40 mouse cellular contexts compared by ENCODE assay signal in genomic region chr6:28491198-28491597, GRCm38 (mm10). TPM values are rescaled to one million over a fixed set of nuclear protein-coding genes. Genes with fewer than 3 reads are reported as not detected.
DNase-seq lines count a peak whose midpoint lies in the region; ATAC-seq and TF ChIP-seq lines count a peak whose summit lies in the region.
"Had no signal": no experiment of that assay in that cellular context is flagged by ENCODE, and none has a peak within 500 bp of the region (broad histone marks: within the 10 kb centered on the region; RNA-seq: fewer than 3 reads in every experiment).

No protein-coding gene starts in this region.

- H3K27ac ChIP-seq in hindbrain, embryonic 16.5 days (ENCODE audit: low read depth, low read length) = no peak overlapping the region
- H3K27ac ChIP-seq in hindbrain, postnatal 0 days = no peak overlapping the region
- H3K27ac ChIP-seq in midbrain, embryonic 14.5 days (replicated peaks; ENCODE audit: low read depth, low read length) = no peak overlapping the region
- no peak overlapping the region for H3K27ac ChIP-seq in midbrain, embryonic 10.5 days (replicated peaks)
- H3K27ac ChIP-seq in embryonic facial prominence, embryonic 14.5 days (replicated peaks; ENCODE audit: low read depth, low read length) = no peak overlapping the region
- H3K27ac ChIP-seq: hindbrain, embryonic 10.5 days; hindbrain, embryonic 15.5 days; intestine, embryonic 15.5 days; left cerebral cortex, adult 2 months; liver, embryonic 15.5 days; neural tube, embryonic 12.5 days had no signal

- no peak for TF ChIP-seq CTCF in hindbrain, postnatal 0 days (IDR thresholded peaks at IDR 0.05; ENCODE audit: low read depth)

- no peaks in the 10 kb centered on the region for H3K27me3 ChIP-seq in hindbrain, embryonic 16.5 days (replicated peaks; ENCODE audit: control insufficient read depth, insufficient read depth, low read length)
- no peaks in the 10 kb centered on the region for H3K27me3 ChIP-seq in hindbrain, postnatal 0 days (ENCODE audit: insufficient read depth, low read length)
- H3K27me3 ChIP-seq in midbrain, embryonic 14.5 days (ENCODE audit: control insufficient read depth, insufficient read depth, low read length) = no peaks in the 10 kb centered on the region
- no peaks in the 10 kb centered on the region for H3K27me3 ChIP-seq in midbrain, embryonic 10.5 days (ENCODE audit: low read depth, poor library complexity, severe bottlenecking)
- no peaks in the 10 kb centered on the region for H3K27me3 ChIP-seq in embryonic facial prominence, embryonic 14.5 days (replicated peaks; ENCODE audit: control insufficient read depth, insufficient read depth, low read length)
- H3K27me3 ChIP-seq: hindbrain, embryonic 15.5 days; intestine, embryonic 15.5 days; liver, embryonic 15.5 days; neural tube, embryonic 12.5 days; Patski had no signal

- no peaks in the 10 kb centered on the region; the same call in 1 of the 2 replicates for H3K9me3 ChIP-seq in hindbrain, embryonic 16.5 days (ENCODE audit: control insufficient read depth, low read length)
- no peaks in the 10 kb centered on the region for H3K9me3 ChIP-seq in hindbrain, postnatal 0 days (ENCODE audit: low read length)
- H3K9me3 ChIP-seq in midbrain, embryonic 14.5 days (ENCODE audit: control insufficient read depth, low read length) = no peaks in the 10 kb centered on the region
- H3K9me3 ChIP-seq in midbrain, embryonic 10.5 days (replicated peaks) = no peaks in the 10 kb centered on the region; the same call in 1 of the 2 replicates
- H3K9me3 ChIP-seq in embryonic facial prominence, embryonic 14.5 days (ENCODE audit: control insufficient read depth, low read length) = no peaks in the 10 kb centered on the region
- H3K9me3 ChIP-seq: hindbrain, embryonic 10.5 days; hindbrain, embryonic 15.5 days; intestine, embryonic 15.5 days; liver, embryonic 15.5 days; neural tube, embryonic 12.5 days had no signal

- ATAC-seq in hindbrain, embryonic 16.5 days = 0 out of 2 replicates have a peak, but pooled peaks have one; percentile 37
- ATAC-seq in hindbrain, postnatal 0 days = no peak
- ATAC-seq in midbrain, embryonic 14.5 days (ENCODE audit: low FRiP score, low TSS enrichment) = no peak
- ATAC-seq in embryonic facial prominence, embryonic 14.5 days (ENCODE audit: low read depth) = peak; percentile 90
- peak; percentile 44 for ATAC-seq in megakaryocyte-erythroid progenitor cell, adult 5-6 weeks (replicated peaks; ENCODE audit: low FRiP score, low TSS enrichment, poor library complexity, severe bottlenecking)
- ATAC-seq: forebrain, embryonic 16.5 days; intestine, embryonic 15.5 days; midbrain, embryonic 16.5 days; Patski had no signal

- no peak overlapping the region for H3K4me3 ChIP-seq in hindbrain, embryonic 16.5 days (ENCODE audit: low read length)
- H3K4me3 ChIP-seq in hindbrain, postnatal 0 days (ENCODE audit: low read length) = no peak overlapping the region
- H3K4me3 ChIP-seq in midbrain, embryonic 14.5 days (replicated peaks; ENCODE audit: low read depth, low read length) = no peak overlapping the region
- H3K4me3 ChIP-seq in midbrain, embryonic 10.5 days = no peak overlapping the region
- no peak overlapping the region for H3K4me3 ChIP-seq in embryonic facial prominence, embryonic 14.5 days (ENCODE audit: low read depth, low read length)
- H3K4me3 ChIP-seq: erythroblast, embryonic 14.5 days; hindbrain, embryonic 10.5 days; hindbrain, embryonic 15.5 days; intestine, embryonic 15.5 days; left cerebral cortex, adult 2 months; liver, embryonic 15.5 days; neural tube, embryonic 12.5 days had no signal

- DNase-seq in hindbrain, postnatal 0 days (ENCODE audit: low spot score) = no peak
- DNase-seq in midbrain, embryonic 14.5 days = peak; percentile 20
- no peak for DNase-seq in midbrain, embryonic 10.5 days (ENCODE audit: low spot score)
- DNase-seq in embryonic facial prominence, embryonic 14.5 days (ENCODE audit: low spot score) = peak; percentile 58
- no peak for DNase-seq in cerebellum, postnatal 4 days (ENCODE audit: low spot score in 2 of 2)
- DNase-seq: adrenal gland, postnatal 10 days; cerebellum, adult 18-20 months; cerebellum, postnatal 10 days; heart, postnatal 14 days; kidney, adult 2 months; kidney, postnatal 25 days; lung, postnatal 36 days; retina, postnatal 1 day; right cerebral cortex, postnatal 14 days had no signal

- no peak overlapping the region for H3K9ac ChIP-seq in hindbrain, embryonic 16.5 days (ENCODE audit: low read depth, low read length)
- no peak overlapping the region for H3K9ac ChIP-seq in hindbrain, postnatal 0 days (replicated peaks; ENCODE audit: low read length)
- H3K9ac ChIP-seq in midbrain, embryonic 14.5 days (replicated peaks; ENCODE audit: low read length) = no peak overlapping the region
- H3K9ac ChIP-seq in embryonic facial prominence, embryonic 14.5 days (ENCODE audit: low read depth, low read length) = no peak overlapping the region
- H3K9ac ChIP-seq: hindbrain, embryonic 15.5 days; intestine, embryonic 15.5 days; liver, embryonic 15.5 days; neural tube, embryonic 12.5 days had no signal

- H3K36me3 ChIP-seq in hindbrain, embryonic 16.5 days (ENCODE audit: control insufficient read depth, insufficient read depth, low read length) = no peaks in the 10 kb centered on the region
- 0 out of 2 replicates have a peak, but pooled peaks cover 3% of the 10 kb centered on the region for H3K36me3 ChIP-seq in hindbrain, postnatal 0 days (ENCODE audit: insufficient read depth, low read length)
- H3K36me3 ChIP-seq in midbrain, embryonic 14.5 days (ENCODE audit: control insufficient read depth, insufficient read depth, low read length) = peaks cover 6% of the 10 kb centered on the region; the same call in 1 of the 2 replicates
- H3K36me3 ChIP-seq in midbrain, embryonic 10.5 days = peaks cover 69% of the 10 kb centered on the region
- H3K36me3 ChIP-seq in embryonic facial prominence, embryonic 14.5 days (ENCODE audit: control insufficient read depth, insufficient read depth, low read length) = peaks cover 25% of the 10 kb centered on the region

- no peaks in the 10 kb centered on the region for H3K4me1 ChIP-seq in hindbrain, embryonic 16.5 days (ENCODE audit: control insufficient read depth, insufficient read depth, low read depth, low read length)
- no peaks in the 10 kb centered on the region for H3K4me1 ChIP-seq in hindbrain, postnatal 0 days (ENCODE audit: insufficient read depth, low read length)
- H3K4me1 ChIP-seq in midbrain, embryonic 14.5 days (ENCODE audit: control insufficient read depth, insufficient read depth, low read length) = no peaks in the 10 kb centered on the region
- no peaks in the 10 kb centered on the region for H3K4me1 ChIP-seq in midbrain, embryonic 10.5 days
- no peaks in the 10 kb centered on the region for H3K4me1 ChIP-seq in embryonic facial prominence, embryonic 14.5 days (ENCODE audit: control insufficient read depth, insufficient read depth, low read length)
- H3K4me1 ChIP-seq: hindbrain, embryonic 10.5 days; hindbrain, embryonic 15.5 days; neural tube, embryonic 12.5 days had no signal

- H3K4me2 ChIP-seq in hindbrain, embryonic 16.5 days (ENCODE audit: low read length) = no peak overlapping the region
- H3K4me2 ChIP-seq in hindbrain, postnatal 0 days (ENCODE audit: low read depth, low read length) = no peak overlapping the region
- H3K4me2 ChIP-seq in midbrain, embryonic 14.5 days (ENCODE audit: low read length) = no peak overlapping the region
- no peak overlapping the region for H3K4me2 ChIP-seq in embryonic facial prominence, embryonic 14.5 days (ENCODE audit: low read depth, low read length)
- H3K4me2 ChIP-seq: hindbrain, embryonic 15.5 days; intestine, embryonic 15.5 days; liver, embryonic 15.5 days; neural tube, embryonic 12.5 days had no signal

RNA-seq across cellular contexts. Expression of gene Snd1, which starts 16.3 kb away (rescaled TPM):
- 69.7 and 84.6 TPM in 2 replicates for polyA plus RNA-seq in hindbrain, embryonic 16.5 days (2015; fragmentation: Nextera tagmentation; extraction: Ambion mirVana)
- total RNA-seq in hindbrain, postnatal 0 days (2014; rRNA removed) = 76.1 and 85.5 TPM in 2 replicates
- polyA plus RNA-seq in hindbrain, postnatal 0 days (2015; fragmentation: Nextera tagmentation; extraction: Ambion mirVana) = 63.0 and 67.6 TPM in 2 replicates
- 56.9 and 84.5 TPM in 2 replicates for polyA plus RNA-seq in midbrain, embryonic 14.5 days (2014; fragmentation: Nextera tagmentation; extraction: Ambion mirVana)
- polyA plus RNA-seq in midbrain, embryonic 10.5 days (2016; fragmentation: Nextera tagmentation; extraction: Ambion mirVana) = 110 and 117 TPM in 2 replicates
- 111 and 120 TPM in 2 replicates for polyA plus RNA-seq in embryonic facial prominence, embryonic 14.5 days (2014; fragmentation: Nextera tagmentation; extraction: Ambion mirVana)
- total RNA-seq in megakaryocyte-erythroid progenitor cell, adult 5-6 weeks (2014; fragmentation: Nextera tagmentation) = 65.7 and 94.3 TPM in 2 replicates
- 80.6 and 188 TPM in 2 replicates for total RNA-seq in megakaryocyte-erythroid progenitor cell, adult 5-6 weeks (2017)

RNA-seq across cellular contexts. Expression of gene Pax4, which starts 42.0 kb away (rescaled TPM):
- polyA plus RNA-seq in hindbrain, embryonic 16.5 days (2015; fragmentation: Nextera tagmentation; extraction: Ambion mirVana) = 0.29 TPM in 1 of 2 replicates, not detected in the other
- not detected in 2 replicates for total RNA-seq in hindbrain, postnatal 0 days (2014; rRNA removed)
- 0.20 and 0.23 TPM in 2 replicates for polyA plus RNA-seq in hindbrain, postnatal 0 days (2015; fragmentation: Nextera tagmentation; extraction: Ambion mirVana)
- polyA plus RNA-seq in midbrain, embryonic 14.5 days (2014; fragmentation: Nextera tagmentation; extraction: Ambion mirVana) = not detected in 2 replicates
- 0.21 TPM in 1 of 2 replicates, not detected in the other for polyA plus RNA-seq in midbrain, embryonic 10.5 days (2016; fragmentation: Nextera tagmentation; extraction: Ambion mirVana)
- polyA plus RNA-seq in embryonic facial prominence, embryonic 14.5 days (2014; fragmentation: Nextera tagmentation; extraction: Ambion mirVana) = not detected in 2 replicates
- total RNA-seq in megakaryocyte-erythroid progenitor cell, adult 5-6 weeks (2014; fragmentation: Nextera tagmentation) = not detected in 2 replicates
- not detected in 2 replicates for total RNA-seq in megakaryocyte-erythroid progenitor cell, adult 5-6 weeks (2017)
- total RNA-seq: adrenal gland, postnatal 10 days; gastrocnemius, adult 8-10 months; gastrocnemius, postnatal 4 days; heart, adult 8-10 months; heart, postnatal 14 days; layer of hippocampus, adult 18-20 months; layer of hippocampus, postnatal 10 days; left cerebral cortex, adult 2 months; left cerebral cortex, postnatal 25 days; liver, adult 2 months; MEL had no signal
- polyA plus RNA-seq: embryonic facial prominence, embryonic 11.5 days; erythroblast, embryonic 14.5 days; forebrain, embryonic 11.5 days; heart, embryonic 14.5 days; hindbrain, embryonic 10.5 days; hindbrain, embryonic 15.5 days; kidney, adult 2 months; liver, adult 2 months; liver, embryonic 15.5 days; lung, embryonic 16.5 days; midbrain, embryonic 16.5 days; neural tube, embryonic 12.5 days; Patski; stomach, embryonic 14.5 days; testis, adult 2 months had no signal

Comparison
In these comparisons a context has a peak if more than half of its experiments do, and no peak if none do; other contexts are left out.
1. ATAC-seq: peak in hindbrain, embryonic 16.5 days (single experiment), embryonic facial prominence, embryonic 14.5 days (single experiment) and megakaryocyte-erythroid progenitor cell, adult 5-6 weeks (single experiment); none in hindbrain, postnatal 0 days (single experiment) and midbrain, embryonic 14.5 days (single experiment).
2. DNase-seq: peak in midbrain, embryonic 14.5 days (single experiment) and embryonic facial prominence, embryonic 14.5 days (single experiment); none in hindbrain, postnatal 0 days (single experiment), midbrain, embryonic 10.5 days (single experiment) and cerebellum, postnatal 4 days (0 of 2).